Mouse (Mus musculus) liver, embryonic 16.5 days (tissue): ENCODE results near the gene Parva. TPM values are rescaled to one million over a fixed set of nuclear protein-coding genes. Genes with fewer than 3 reads are reported as not detected.

Source experiments
- polyA plus RNA-seq: library from polyadenylated mRNA; unstranded; fragments of >200 nt; fragmentation: Nextera tagmentation; extraction: Ambion mirVana; gene quantifications from 2 replicates; pipeline ENCODE4 v1.2.1, GENCODE M21; 2015

Gene Parva
- polyA plus RNA-seq, 1 experiment from 2014 or later: 9.2 TPM

Other genes with a start within 250 kb of the Parva start
- 1.5 and 1.9 TPM in 2 replicates for gene Mical2, start 201.6 kb upstream of the Parva start, polyA plus RNA-seq